Mouse (Mus musculus) layer of hippocampus, postnatal 25 days (tissue): ENCODE data around the gene Zfp872. TPM values are rescaled to one million over a fixed set of nuclear protein-coding genes. Genes with fewer than 3 reads are reported as not detected.

ENCODE experiments used
- total RNA-seq, 2 experiments: library from RNA; stranded (reverse); gene quantifications; 2 replicates each; pipeline ENCODE4 v1.2.3; 2021

The Zfp872 gene
- total RNA-seq, 2 experiments from 2014 or later = not detected

Other genes starting within 250 kb of the Zfp872 start
- gene Swsap1, start 232.3 kb upstream of the Zfp872 start, total RNA-seq = 10 to 100 TPM; 14.7 to 16.0 TPM
- 1 to 10 TPM; 7.3 to 9.5 TPM for gene Epor, start 224.6 kb upstream of the Zfp872 start, total RNA-seq
- gene Rgl3, start 198.6 kb upstream of the Zfp872 start, total RNA-seq = 1 to 10 TPM; 1.5 to 1.9 TPM
- gene Ccdc151, start 185.5 kb upstream of the Zfp872 start, total RNA-seq = 1 to 10 TPM; 7.0 to 7.6 TPM
- 100 to 1,000 TPM; 107 to 108 TPM for gene Prkcsh, start 185.3 kb upstream of the Zfp872 start, total RNA-seq
- 100 to 1,000 TPM; 155 to 158 TPM for gene Elavl3, start 136.1 kb upstream of the Zfp872 start, total RNA-seq
- gene Gm49318, start 116.8 kb upstream of the Zfp872 start, total RNA-seq = 1 to 10 TPM; 1.2 to 3.9 TPM
- gene Zfp653, start 116.7 kb upstream of the Zfp872 start, total RNA-seq = 10 to 100 TPM; 17.9 to 22.1 TPM
- gene Ecsit, start 102.7 kb upstream of the Zfp872 start, total RNA-seq = 10 to 100 TPM; 45.6 to 45.8 TPM
- 1 to 10 TPM in 1 of 2 experiments, under 1 TPM in 1; 0.32 to 1.2 TPM for gene Cnn1, start 88.9 kb upstream of the Zfp872 start, total RNA-seq
- 10 to 100 TPM; 53.1 to 57.9 TPM for gene Elof1, start 70.9 kb upstream of the Zfp872 start, total RNA-seq
- under 1 TPM; 0.54 to 0.91 TPM for gene Acp5, start 52.4 kb upstream of the Zfp872 start, total RNA-seq
- gene Pigyl, start 31.2 kb upstream of the Zfp872 start, total RNA-seq = 10 to 100 TPM; 48.2 to 54.3 TPM
- gene Zfp809, start 37.6 kb downstream of the Zfp872 start, total RNA-seq = 10 to 100 TPM; 19.7 to 22.7 TPM
- gene Zfp599, start 71.8 kb downstream of the Zfp872 start, total RNA-seq = 1 to 10 TPM; 5.0 to 5.5 TPM
- 10 to 100 TPM; 16.0 to 17.8 TPM for gene Zfp810, start 119.6 kb downstream of the Zfp872 start, total RNA-seq
- gene Anln, start 201.1 kb downstream of the Zfp872 start, total RNA-seq = 10 to 100 TPM; 17.9 to 23.8 TPM
- gene 9530077C05Rik, start 223.4 kb downstream of the Zfp872 start, total RNA-seq = 1 to 10 TPM; 6.0 to 6.8 TPM